Mouse (Mus musculus) small intestine, adult 2 months (tissue): Measurements from ENCODE around the gene Plekha1.

Experiments
- CTCF ChIP-seq: fragments of 200-500 bp; IDR thresholded peaks from 2 replicates; pipeline ENCODE4 v1.5.1; 2012; ENCODE audit warnings: low read depth, mild to moderate bottlenecking, control low read depth, inconsistent platforms, low read length, moderate library complexity, mixed read lengths; ENCODE audit not compliant: insufficient replicate concordance, insufficient read length; ENCODE audit errors: extremely low read depth
- POLR2A ChIP-seq: fragments of 200-500 bp; IDR thresholded peaks from 2 replicates; pipeline ENCODE4 v1.6.1; 2012; ENCODE audit warnings: low read depth, mild to moderate bottlenecking, control low read depth, inconsistent platforms, low read length, moderate library complexity

DNA sequence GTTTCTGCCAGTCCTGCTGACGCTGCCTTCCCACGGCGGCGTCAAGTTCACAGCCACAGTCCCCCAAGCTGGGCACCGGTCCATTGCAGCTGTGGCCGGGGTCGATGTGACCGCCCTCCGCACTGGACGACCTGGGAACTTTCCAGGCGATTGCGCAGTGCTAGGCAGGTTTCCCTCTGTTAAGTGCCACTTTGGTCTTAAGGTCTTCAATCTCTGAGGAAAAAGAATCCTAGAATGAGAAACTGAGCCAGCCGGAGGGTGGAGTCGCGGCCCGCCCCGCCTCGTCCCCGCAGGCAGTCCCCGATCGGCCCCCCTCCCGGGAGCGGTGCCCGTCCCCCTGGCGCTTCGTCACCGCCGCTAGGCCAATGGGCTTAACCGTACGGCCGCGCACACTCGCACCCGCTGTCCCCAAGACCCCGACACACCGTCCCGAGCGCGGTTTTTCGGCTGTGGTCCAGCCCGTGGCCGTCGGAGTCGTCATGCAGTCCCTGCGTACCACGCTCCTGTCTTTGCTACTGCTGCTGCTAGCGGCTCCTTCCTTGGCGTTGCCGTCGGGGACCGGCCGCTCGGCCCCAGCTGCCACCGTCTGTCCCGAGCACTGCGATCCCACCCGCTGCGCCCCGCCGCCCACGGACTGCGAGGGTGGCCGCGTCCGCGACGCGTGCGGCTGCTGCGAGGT, 70.4 kb downstream of the Plekha1 start, which contains the start of gene Htra1:
- TF ChIP-seq POLR2A (no peak), CTCF (no peak)
